8 mouse cellular contexts compared by ENCODE assay signal in the genomic region with DNA sequence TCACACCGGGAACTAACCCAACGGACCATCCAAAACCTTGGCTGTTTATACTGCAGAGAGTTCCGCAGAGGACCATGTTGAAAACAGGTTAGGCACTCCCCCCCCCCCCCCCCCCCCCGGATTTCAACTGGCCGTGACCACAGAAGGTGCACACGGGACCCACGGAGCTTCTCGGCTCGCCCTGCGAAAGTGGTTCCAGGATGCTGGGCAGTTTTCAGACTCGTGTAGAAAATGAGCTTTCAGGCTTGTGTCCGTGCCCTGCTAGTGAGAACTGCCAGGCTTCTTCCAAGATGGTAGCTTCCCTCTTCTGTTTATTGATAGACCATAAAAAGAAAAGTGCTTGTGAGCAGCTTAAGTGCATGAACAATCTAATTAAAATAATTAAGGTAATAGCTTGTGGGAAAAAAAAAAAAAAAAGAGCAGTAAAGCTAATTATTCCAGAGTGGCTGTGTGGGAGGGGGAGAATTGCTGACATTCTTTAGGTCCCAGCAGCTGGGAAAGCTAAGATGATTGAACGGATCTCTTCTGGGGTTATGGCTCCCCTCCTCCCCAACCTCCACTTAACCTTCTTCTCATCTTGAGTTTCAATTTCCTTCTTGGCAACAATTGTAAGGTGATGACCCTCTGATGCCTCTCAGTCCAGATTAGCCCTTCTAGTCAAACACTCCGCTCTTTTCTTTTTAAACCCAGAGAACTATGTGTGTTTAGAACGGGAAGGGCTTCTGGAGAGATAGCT.
A peak's percentile ranks its signal among the peaks of the same experiment; 100 is the strongest.
DNase-seq lines count a peak whose midpoint lies in the region; ATAC-seq and TF ChIP-seq lines count a peak whose summit lies in the region.

No protein-coding gene starts in this region.

- H3K27me3 ChIP-seq in intestine, embryonic 14.5 days (replicated peaks; ENCODE audit: control insufficient read depth, insufficient read depth, low read length), result no peaks in the 10 kb centered on the region
- H3K27me3 ChIP-seq in intestine, postnatal 0 days (replicated peaks; ENCODE audit: control insufficient read depth, insufficient read depth, low read length), result no peaks in the 10 kb centered on the region
- H3K27me3 ChIP-seq in heart, embryonic 16.5 days (ENCODE audit: control insufficient read depth, insufficient read depth, low read length), result no peaks in the 10 kb centered on the region; the same call in 1 of the 2 replicates
- H3K27me3 ChIP-seq in limb, embryonic 15.5 days, result peaks cover 2% of the 10 kb centered on the region; the same call in 1 of the 2 replicates

- H3K36me3 ChIP-seq in intestine, embryonic 14.5 days (ENCODE audit: control insufficient read depth, insufficient read depth, low read length), result no peaks in the 10 kb centered on the region
- H3K36me3 ChIP-seq in intestine, postnatal 0 days (ENCODE audit: control insufficient read depth, insufficient read depth), result no peaks in the 10 kb centered on the region
- H3K36me3 ChIP-seq in heart, embryonic 16.5 days (ENCODE audit: control insufficient read depth, insufficient read depth), result no peaks in the 10 kb centered on the region
- H3K36me3 ChIP-seq in limb, embryonic 15.5 days, result no peaks in the 10 kb centered on the region

- no peak for TF ChIP-seq CTCF in intestine, postnatal 0 days (IDR thresholded peaks at IDR 0.05; ENCODE audit: low read depth)

- no peak for ATAC-seq in intestine, embryonic 14.5 days (replicated peaks; ENCODE audit: low FRiP score, low TSS enrichment, low read depth)
- no peak for ATAC-seq in intestine, postnatal 0 days
- no peak for ATAC-seq in heart, embryonic 16.5 days (replicated peaks; ENCODE audit: extremely low read depth, insufficient read depth, low FRiP score)
- no peak for ATAC-seq in limb, embryonic 15.5 days (ENCODE audit: insufficient number of reproducible peaks, low FRiP score, low TSS enrichment, low read depth)
- ATAC-seq in cerebellum, adult (ENCODE audit: insufficient number of reproducible peaks, low FRiP score, low TSS enrichment), result no peak

- H3K9me3 ChIP-seq in intestine, embryonic 14.5 days (ENCODE audit: control insufficient read depth, low read length), result no peaks in the 10 kb centered on the region
- no peaks in the 10 kb centered on the region for H3K9me3 ChIP-seq in intestine, postnatal 0 days (ENCODE audit: control insufficient read depth)
- no peaks in the 10 kb centered on the region for H3K9me3 ChIP-seq in heart, embryonic 16.5 days (replicated peaks; ENCODE audit: control insufficient read depth, low read length)
- no peaks in the 10 kb centered on the region for H3K9me3 ChIP-seq in limb, embryonic 15.5 days

- H3K4me2 ChIP-seq in intestine, embryonic 14.5 days (ENCODE audit: low read length), result 0 out of 2 replicates have a peak overlapping the region, but pooled peaks have one; percentile 0
- H3K4me2 ChIP-seq in intestine, postnatal 0 days (replicated peaks; ENCODE audit: low read depth), result no peak overlapping the region
- H3K4me2 ChIP-seq in heart, embryonic 16.5 days (ENCODE audit: low read depth, low read length), result peak overlapping the region; percentile 4
- peak overlapping the region; percentile 10 for H3K4me2 ChIP-seq in limb, embryonic 15.5 days

- 13% methylated on average over 15 of the region's 15 CpGs for WGBS in intestine, embryonic 14.5 days
- 31% methylated on average over 15 of the region's 15 CpGs for WGBS in intestine, postnatal 0 days
- 25% methylated on average over 15 of the region's 15 CpGs for WGBS in heart, embryonic 16.5 days
- 21% methylated on average over 14 of the region's 15 CpGs for whole genome bisulfite sequencing in limb, embryonic 15.5 days

- H3K27ac ChIP-seq in intestine, embryonic 14.5 days (ENCODE audit: low read depth), result no peak overlapping the region
- H3K27ac ChIP-seq in intestine, postnatal 0 days (ENCODE audit: low read depth, low read length), result no peak overlapping the region
- H3K27ac ChIP-seq in heart, embryonic 16.5 days (ENCODE audit: low read length), result no peak overlapping the region
- H3K27ac ChIP-seq in limb, embryonic 15.5 days, result no peak overlapping the region

- H3K9ac ChIP-seq in intestine, embryonic 14.5 days (ENCODE audit: low read length), result no peak overlapping the region
- no peak overlapping the region for H3K9ac ChIP-seq in intestine, postnatal 0 days (ENCODE audit: low read depth, low read length)
- no peak overlapping the region for H3K9ac ChIP-seq in heart, embryonic 16.5 days (ENCODE audit: low read length)
- no peak overlapping the region for H3K9ac ChIP-seq in limb, embryonic 15.5 days

- H3K4me1 ChIP-seq in intestine, embryonic 14.5 days (replicated peaks; ENCODE audit: control insufficient read depth, insufficient read depth, low read length), result peaks cover 5% of the 10 kb centered on the region; the same call in 1 of the 2 replicates
- H3K4me1 ChIP-seq in intestine, postnatal 0 days (replicated peaks; ENCODE audit: control insufficient read depth, insufficient read depth, low read length), result no peaks in the 10 kb centered on the region
- peaks cover 26% of the 10 kb centered on the region for H3K4me1 ChIP-seq in heart, embryonic 16.5 days (ENCODE audit: control insufficient read depth, insufficient read depth, low read length)
- H3K4me1 ChIP-seq in limb, embryonic 15.5 days, result 0 out of 2 replicates have a peak, but pooled peaks cover 4% of the 10 kb centered on the region

- no peak for DNase-seq in intestine, embryonic 14.5 days (ENCODE audit: low spot score)
- DNase-seq in embryo, embryonic 10.5 days (ENCODE audit: low spot score), result peak; percentile 57
- DNase-seq in layer of hippocampus, postnatal 14 days (ENCODE audit: low spot score in 2 of 2), result no peak
- DNase-seq in spleen, adult 18-20 months, result no peak

- H3K4me3 ChIP-seq in intestine, embryonic 14.5 days (ENCODE audit: low read depth, low read length), result no peak overlapping the region
- no peak overlapping the region for H3K4me3 ChIP-seq in intestine, postnatal 0 days (ENCODE audit: low read depth, low read length)
- no peak overlapping the region for H3K4me3 ChIP-seq in heart, embryonic 16.5 days (ENCODE audit: low read length)
- H3K4me3 ChIP-seq in limb, embryonic 15.5 days, result no peak overlapping the region
